Mouse (Mus musculus) activated CD4-positive, CD25-positive, alpha-beta regulatory T cell (primary cell): ENCODE results near the gene Ghrl. TPM values are rescaled to one million over a fixed set of nuclear protein-coding genes. Genes with fewer than 3 reads are reported as not detected.

Source experiments
- polyA plus RNA-seq, 2 experiments: library from polyadenylated mRNA; unstranded; fragments of 100-300 nt; shearing (Covaris generic); gene quantifications; one replicate each; pipeline ENCODE4 v1.2.1; 2017

The Ghrl gene
- polyA plus RNA-seq: 1 to 10 TPM in 1 of 2 experiments, not detected in 1; 1.3 TPM

DNA sequence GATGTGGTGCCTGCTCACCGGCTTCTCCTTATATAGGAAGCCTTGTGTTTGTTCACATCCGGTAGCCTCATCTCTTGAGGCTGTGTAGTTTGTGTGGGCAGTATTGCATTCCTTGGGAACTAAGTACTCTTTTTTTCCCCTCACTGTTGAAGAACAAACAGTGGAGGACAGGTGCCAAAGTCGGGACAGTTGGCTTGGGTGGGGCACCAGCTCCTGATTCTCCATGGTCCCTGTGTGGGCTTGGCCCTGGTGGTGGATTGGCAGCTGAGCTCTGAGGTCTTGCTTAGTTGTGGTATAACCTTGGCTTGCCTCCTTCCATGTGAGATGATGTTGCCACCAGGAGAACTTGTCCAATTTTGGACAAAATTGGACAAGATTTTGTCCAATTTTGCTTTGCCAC lies at the start of gene Ghrl:
Ghrl (minus strand) TSS at position 3 of the 400 bp plus-strand sequence.

DNA sequence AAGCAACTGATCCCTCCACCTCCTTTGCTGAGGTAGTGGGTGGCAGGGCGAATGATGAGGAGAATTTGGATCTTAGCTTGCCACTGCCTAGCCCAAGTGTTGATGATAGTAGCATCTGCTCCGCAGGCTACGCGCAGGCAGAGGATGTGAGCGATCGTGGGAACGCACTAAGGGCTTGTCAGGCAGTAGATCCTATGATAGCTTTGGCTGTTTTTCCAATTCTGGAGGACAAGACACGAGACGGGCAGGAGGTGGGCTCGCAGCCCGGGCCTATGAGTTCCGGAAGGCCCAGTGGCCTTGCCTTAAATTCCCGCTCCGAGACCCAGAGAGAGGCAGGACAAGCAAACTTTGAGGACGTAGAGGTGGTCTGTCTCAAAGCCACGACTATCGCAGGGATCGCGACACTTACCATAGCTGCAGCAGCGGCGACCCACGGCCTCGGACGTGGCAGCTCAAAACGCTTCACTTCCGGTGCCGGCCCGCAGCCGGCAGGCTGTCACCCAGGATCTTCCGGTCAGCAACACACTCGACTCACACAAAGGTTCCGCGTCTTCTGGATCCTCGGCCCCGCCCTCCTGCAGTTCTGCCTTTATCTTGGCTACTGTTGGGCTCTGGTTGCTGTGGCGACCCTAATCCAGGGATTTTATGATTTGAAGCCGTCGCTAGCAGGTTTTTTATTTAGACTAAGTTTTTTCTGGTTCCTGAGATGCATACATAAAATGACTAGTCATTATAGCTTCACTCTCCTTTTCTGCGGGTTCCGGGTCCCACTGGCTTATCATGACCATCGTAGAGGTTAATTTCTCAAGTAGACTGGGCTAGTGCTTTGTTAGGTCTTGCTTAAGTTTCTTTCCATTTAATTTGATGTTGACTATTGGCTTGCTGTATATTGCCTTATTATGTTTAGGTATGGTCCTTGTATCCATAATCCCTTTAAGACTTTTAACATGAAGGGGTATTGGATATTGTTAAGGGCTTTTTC lies 20.8 kb upstream of the Ghrl start, which contains the start of gene Sec13:
Sec13 (minus strand) TSS at position 508 of the 982 bp plus-strand sequence.

DNA sequence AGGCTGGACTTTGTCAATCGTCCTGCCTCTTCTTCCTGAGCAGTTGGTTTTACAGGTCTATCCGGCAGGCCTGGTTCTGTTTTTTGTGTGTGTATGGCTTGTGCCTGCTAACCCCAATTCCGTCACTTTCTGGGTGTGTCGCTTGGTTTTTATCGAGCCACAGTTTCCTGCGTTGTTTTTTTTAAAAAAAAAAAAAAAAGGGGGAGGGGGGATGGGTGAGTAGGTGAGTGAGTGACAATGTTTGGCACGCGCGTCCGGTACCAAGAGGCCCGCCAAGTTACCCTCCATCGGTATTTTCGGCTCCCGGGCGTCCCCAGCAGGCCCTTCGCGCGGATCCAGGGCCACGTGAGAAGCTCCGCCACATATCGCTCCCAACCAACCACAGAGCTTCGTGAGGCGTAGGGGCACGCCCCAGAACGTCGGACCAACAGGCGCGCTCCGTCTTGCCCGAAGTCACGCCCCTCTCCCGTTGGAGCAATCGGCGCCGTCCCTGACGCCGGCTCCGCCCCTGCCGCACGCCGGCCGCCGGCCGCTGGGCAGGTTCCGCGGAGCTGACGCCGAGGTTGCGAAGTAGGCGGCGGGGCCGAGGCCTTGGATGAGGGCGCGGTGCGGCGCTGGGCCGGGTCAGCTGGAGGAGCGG lies 23.0 kb downstream of the Ghrl start, which contains the start of gene Tatdn2:
Tatdn2 (plus strand) TSS at position 469 of the 640 bp plus-strand sequence.

Other genes starting within 250 kb of the Ghrl start
- under 1 TPM; 0.36 to 0.42 TPM for gene Il17rc, start 248.5 kb downstream of the Ghrl start, polyA plus RNA-seq
- 1 to 10 TPM; 5.9 to 8.9 TPM for gene Creld1, start 236.6 kb downstream of the Ghrl start, polyA plus RNA-seq
- gene Prrt3, start 217.9 kb downstream of the Ghrl start, polyA plus RNA-seq: under 1 TPM; 0.31 to 0.48 TPM
- 10 to 100 TPM; 92.2 to 98.0 TPM for gene Emc3, start 188.2 kb downstream of the Ghrl start, polyA plus RNA-seq
- gene Fancd2, start 188.2 kb downstream of the Ghrl start, polyA plus RNA-seq: 1 to 10 TPM; 4.3 to 4.5 TPM
- gene Fancd2os, start 119.2 kb downstream of the Ghrl start, polyA plus RNA-seq: not detected
- 100 to 1,000 TPM; 245 to 260 TPM for gene Brk1, start 115.1 kb downstream of the Ghrl start, polyA plus RNA-seq
- 10 to 100 TPM; 28.5 to 32.0 TPM for gene Vhl, start 95.9 kb downstream of the Ghrl start, polyA plus RNA-seq
- gene Irak2, start 81.4 kb downstream of the Ghrl start, polyA plus RNA-seq: 10 to 100 TPM; 27.6 to 42.3 TPM
- 10 to 100 TPM in 1 of 2 experiments, 1 to 10 TPM in 1; 9.4 to 11.4 TPM for gene Tatdn2, start 22.8 kb downstream of the Ghrl start, polyA plus RNA-seq
- 100 to 1,000 TPM; 167 to 195 TPM for gene Sec13, start 20.9 kb upstream of the Ghrl start, polyA plus RNA-seq